Mouse (Mus musculus): ENCODE results near the gene Abl1. TPM values are rescaled to one million over a fixed set of nuclear protein-coding genes. Genes with fewer than 3 reads are reported as not detected.

Gene Abl1
- 35.3 TPM for polyA plus RNA-seq (2014; fragmentation: Illumina TruSeq; extraction: RNeasy Lipid Tissue Mini Kit (QIAGEN cat#74804); ENCODE audit: low read depth, low replicate concordance)

GRCm38 (mm10) chr2:31688074-31688925 lies at the start of gene Abl1:
Gene Abl1, plus strand, starts transcription at chr2:31688376.

DNA sequence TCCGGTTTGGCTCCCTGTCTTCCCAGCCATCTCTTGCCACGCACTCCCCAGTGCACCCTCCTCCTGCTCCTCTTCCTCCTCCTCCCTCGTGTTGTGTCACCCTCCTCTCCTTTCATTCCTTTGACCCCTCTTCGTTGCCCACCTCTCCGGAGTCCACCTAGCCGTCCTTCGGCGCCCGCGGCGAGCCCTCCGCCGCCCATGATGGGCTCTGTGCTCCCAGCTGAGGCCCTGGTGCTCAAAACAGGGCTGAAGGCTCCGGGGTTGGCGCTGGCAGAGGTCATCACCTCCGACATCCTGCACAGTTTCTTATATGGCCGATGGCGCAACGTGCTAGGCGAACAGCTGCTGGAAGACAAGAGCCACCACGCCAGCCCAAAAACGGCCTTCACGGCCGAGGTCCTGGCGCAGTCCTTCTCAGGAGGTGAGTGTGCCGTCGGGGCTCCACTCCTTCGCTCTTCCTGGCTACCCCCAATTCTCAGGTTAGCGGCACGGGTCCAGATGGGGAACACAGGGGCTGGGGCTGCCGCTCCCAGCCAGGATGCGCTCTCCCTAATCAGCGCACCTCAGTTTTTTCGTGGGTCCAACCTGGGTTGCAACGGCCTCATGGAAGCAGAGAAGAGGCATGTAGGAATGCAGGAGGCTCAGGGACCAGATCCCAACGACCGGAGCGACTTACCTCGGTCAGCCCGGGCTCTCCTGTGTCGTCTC lies 48.1 kb upstream of the Abl1 start, which contains the start of gene Prdm12:
Gene Prdm12, plus strand, starts transcription at position 137 of the 708 bp plus-strand sequence.

GRCm38 (mm10) chr2:31670551-31671035 lies 17.6 kb upstream of the Abl1 start, which contains the start of gene Exosc2:
Gene Exosc2, plus strand, starts transcription at chr2:31670715.

DNA sequence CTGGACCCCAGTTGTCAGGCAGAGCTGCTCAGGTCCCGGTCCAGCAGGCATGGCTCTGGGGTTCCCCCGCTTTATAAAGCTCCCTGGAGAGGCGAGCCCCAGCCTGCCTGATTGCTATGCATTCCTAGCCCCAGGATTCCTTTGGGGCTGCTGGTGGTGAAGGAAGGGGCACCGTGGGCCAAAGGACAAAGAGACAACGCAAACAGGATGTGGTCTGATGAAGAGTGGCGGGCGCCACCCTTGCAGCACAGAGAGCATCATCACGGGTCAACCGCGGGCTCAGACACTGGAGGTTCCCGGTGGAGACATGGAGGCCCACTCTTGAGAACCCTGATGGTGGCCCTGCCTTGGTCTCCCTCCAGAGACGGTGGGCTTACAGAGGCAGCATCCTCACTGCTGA lies 122.3 kb downstream of the Abl1 start, which contains the start of gene Qrfp:
Gene Qrfp, minus strand, starts transcription at position 137 of the 400 bp plus-strand sequence.

DNA sequence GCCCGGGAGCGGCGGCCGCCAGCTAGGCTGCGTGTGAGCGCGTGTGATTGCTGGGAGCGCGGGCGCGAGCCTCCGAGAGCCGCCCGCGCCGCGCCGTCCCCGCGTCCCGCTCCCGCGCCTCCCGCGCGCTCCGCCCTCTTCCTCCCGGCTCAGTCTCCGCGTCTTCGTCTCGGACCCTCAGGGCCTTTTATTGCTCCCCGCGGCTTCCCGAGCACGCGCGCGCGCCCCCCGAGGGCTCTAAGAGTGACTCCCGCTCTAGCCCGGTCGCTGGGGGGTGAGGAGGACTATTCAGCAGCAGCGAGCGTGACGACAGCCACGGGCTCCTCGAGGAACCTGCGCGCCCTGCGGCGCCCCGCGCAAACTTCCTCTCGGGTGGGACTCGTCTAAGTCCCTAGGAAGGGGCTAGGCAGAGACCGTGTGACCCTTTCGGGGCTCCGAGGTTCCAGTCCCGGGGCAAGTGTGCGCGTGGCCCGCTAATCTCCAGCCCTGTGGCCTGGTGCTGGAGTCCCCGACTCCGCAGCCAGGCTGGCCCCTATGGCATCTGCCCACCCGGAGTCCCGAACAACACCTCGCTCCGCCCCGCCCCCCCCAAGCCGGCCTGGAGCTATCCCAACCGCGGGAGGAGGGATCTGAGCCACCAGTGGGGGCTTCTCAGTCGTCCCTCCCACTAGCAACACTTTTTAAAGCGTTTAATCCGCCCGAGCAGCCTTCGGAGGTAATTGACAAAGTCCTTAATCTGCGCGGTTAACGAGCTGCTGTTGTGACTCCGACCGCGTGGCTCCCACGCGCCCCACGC lies 157.9 kb downstream of the Abl1 start, which contains the start of gene Fibcd1:
Gene Fibcd1, minus strand, starts transcription at position 110 of the 796 bp plus-strand sequence.

Other genes starting within 250 kb of the Abl1 start
- gene Ass1, start 218.2 kb upstream of the Abl1 start, polyA plus RNA-seq (2014; fragmentation: Illumina TruSeq; extraction: RNeasy Lipid Tissue Mini Kit (QIAGEN cat#74804); ENCODE audit: low read depth, low replicate concordance): 21.0 TPM
- gene Fubp3, start 115.7 kb upstream of the Abl1 start, polyA plus RNA-seq (2014; fragmentation: Illumina TruSeq; extraction: RNeasy Lipid Tissue Mini Kit (QIAGEN cat#74804); ENCODE audit: low read depth, low replicate concordance): 30.8 TPM
- not detected for gene Prdm12, start 48.3 kb upstream of the Abl1 start, polyA plus RNA-seq (2014; fragmentation: Illumina TruSeq; extraction: RNeasy Lipid Tissue Mini Kit (QIAGEN cat#74804); ENCODE audit: low read depth, low replicate concordance)
- 18.6 TPM for gene Exosc2, start 17.7 kb upstream of the Abl1 start, polyA plus RNA-seq (2014; fragmentation: Illumina TruSeq; extraction: RNeasy Lipid Tissue Mini Kit (QIAGEN cat#74804); ENCODE audit: low read depth, low replicate concordance)
- gene Qrfp, start 122.2 kb downstream of the Abl1 start, polyA plus RNA-seq (2014; fragmentation: Illumina TruSeq; extraction: RNeasy Lipid Tissue Mini Kit (QIAGEN cat#74804); ENCODE audit: low read depth, low replicate concordance): 1.1 TPM
- gene Fibcd1, start 157.6 kb downstream of the Abl1 start, polyA plus RNA-seq (2014; fragmentation: Illumina TruSeq; extraction: RNeasy Lipid Tissue Mini Kit (QIAGEN cat#74804); ENCODE audit: low read depth, low replicate concordance): 1.3 TPM
- 12.0 TPM for gene Lamc3, start 198.9 kb downstream of the Abl1 start, polyA plus RNA-seq (2014; fragmentation: Illumina TruSeq; extraction: RNeasy Lipid Tissue Mini Kit (QIAGEN cat#74804); ENCODE audit: low read depth, low replicate concordance)